Mouse (Mus musculus) liver, postnatal 0 days (tissue): ENCODE results near the gene Fam111a.

Source experiments
- CTCF ChIP-seq: sonication (generic); IDR thresholded peaks from 2 replicates; pipeline ENCODE4 v1.5.1; 2016; ENCODE audit warnings: antibody characterized with exemption, low read depth
- EP300 ChIP-seq: IDR thresholded peaks from 2 replicates; pipeline ENCODE4 v1.6.1; 2016; ENCODE audit warnings: antibody characterized with exemption, low read depth, mild to moderate bottlenecking

GRCm38 (mm10) chr19:12558219-12558618, 12.7 kb downstream of the Fam111a start:
- no peak for TF ChIP-seq CTCF
- TF ChIP-seq EP300: no peak
